Mouse (Mus musculus) lung, adult 2 months (tissue): Measurements from ENCODE around the gene Gm8693. TPM values are rescaled to one million over a fixed set of nuclear protein-coding genes. Genes with fewer than 3 reads are reported as not detected.
"Not testable (repeated sequence)": the region's sequence is repeated elsewhere in the genome, so short reads cannot be mapped to it uniquely, and the experiment has no call there.

Experiments
- DNase-seq: peaks from one replicate; pipeline ENCODE4 v3.0.0; 2022
- H3K4me1 ChIP-seq: fragments of 200-500 bp; 2 replicates; pipeline ENCODE4 v1.6.1; 2011; ENCODE audit warnings: low read length; ENCODE audit not compliant: control insufficient read depth, insufficient read depth
- H3K4me3 ChIP-seq: fragments of 200-500 bp; replicated peaks from 2 replicates; pipeline ENCODE3; 2011; ENCODE audit warnings: low read depth, mild to moderate bottlenecking, control low read depth, low read length; ENCODE audit errors: extremely low read depth
- WGBS: fragments of 180-500 bp; shearing (Covaris S2); methylation state at CpG from one replicate; pipeline ENCODE4 v1.1.7; 2018; 5-methylcytosine and 5-hydroxymethylcytosine counted together
- polyA plus RNA-seq: library from polyadenylated mRNA; depleted of rRNA; stranded (reverse); fragments of >200 nt; gene quantifications from 2 replicates; pipeline ENCODE4 v1.2.3, GENCODE M21; 2012; rRNA removed

Gm8693 gene
- polyA plus RNA-seq, result not detected in 2 replicates

DNA sequence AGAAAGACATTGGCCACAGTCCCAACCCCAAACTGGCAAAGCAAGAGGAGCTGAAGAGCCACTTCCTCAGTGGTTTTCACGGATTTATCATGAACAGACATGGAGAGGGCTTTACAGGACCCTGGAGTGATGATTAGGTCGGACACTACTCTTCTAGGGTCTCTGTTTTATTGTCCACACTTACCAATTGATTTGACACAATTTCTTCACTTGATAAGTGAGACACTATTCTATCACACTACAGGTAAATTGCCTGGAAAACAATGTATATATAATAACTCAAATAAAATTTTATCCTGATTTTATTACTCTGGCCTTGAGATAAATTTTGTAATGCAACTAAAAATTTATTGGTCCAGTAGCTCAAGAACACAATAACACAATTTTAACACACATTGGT lies at the start of gene Gm8693:
Gene Gm8693, minus strand, starts transcription at position 101 of the 400 bp plus-strand sequence.
- H3K4me3 ChIP-seq, H3K4me1 ChIP-seq, DNase-seq: not testable (repeated sequence)
- WGBS, result no CpG with 5 or more reads among the region's 2 CpGs

DNA sequence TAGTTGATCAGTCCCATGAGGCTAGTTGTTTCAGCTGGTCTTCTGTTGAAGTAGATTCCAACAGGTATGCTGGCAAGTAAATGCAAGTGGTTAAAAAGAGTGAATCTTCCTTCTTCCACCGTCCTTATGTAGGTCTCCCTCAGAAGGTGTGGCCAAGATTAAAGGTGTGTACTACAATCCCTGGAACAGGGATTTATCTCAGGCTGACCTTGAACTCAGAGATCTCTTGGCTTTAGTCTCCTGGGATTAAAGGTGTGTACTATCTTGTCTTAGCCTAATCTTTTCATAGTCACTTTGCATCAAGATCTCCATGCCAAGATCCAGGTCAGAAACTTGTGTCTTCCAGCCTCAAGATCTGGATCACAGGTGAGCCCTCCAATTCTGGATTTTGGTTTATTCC lies 27.5 kb upstream of the Gm8693 start, which contains the start of gene Gm4567:
Gene Gm4567, minus strand, starts transcription at position 101 of the 400 bp plus-strand sequence.
- not testable (repeated sequence) for DNase-seq, H3K4me1 ChIP-seq, H3K4me3 ChIP-seq
- no CpG with 5 or more reads among the region's 1 CpGs for WGBS

DNA sequence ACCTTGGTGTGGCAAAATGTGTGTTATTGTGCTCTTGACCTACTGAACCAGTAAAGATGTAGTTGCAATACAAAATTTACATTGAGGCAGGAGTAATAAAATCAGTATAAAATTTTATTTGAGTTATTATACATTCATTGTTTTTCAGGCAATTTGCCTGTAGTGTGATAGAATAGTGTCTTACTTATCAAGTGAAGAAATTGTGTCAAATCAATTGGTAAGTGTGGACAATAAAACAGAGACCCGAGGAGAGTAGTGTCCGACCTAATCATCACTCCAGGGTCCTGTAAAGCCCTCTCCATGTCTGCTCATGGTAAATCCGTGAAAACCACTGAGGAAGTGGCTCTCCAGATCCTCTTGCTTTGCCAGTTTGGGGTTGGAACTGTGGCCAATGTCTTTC lies 34.4 kb downstream of the Gm8693 start, which contains the start of gene Vmn1r155:
Gene Vmn1r155, plus strand, starts transcription at position 301 of the 400 bp plus-strand sequence.
- not testable (repeated sequence) for H3K4me1 ChIP-seq, H3K4me3 ChIP-seq, DNase-seq
- no CpG with 5 or more reads among the region's 3 CpGs for WGBS

Other genes starting within 250 kb of the Gm8693 start
- gene Gm10665, start 228.2 kb downstream of the Gm8693 start, polyA plus RNA-seq, result not detected in 2 replicates
- gene Vmn1r151, start 192.6 kb downstream of the Gm8693 start, polyA plus RNA-seq, result not detected in 2 replicates
- gene Vmn1r152, start 169.3 kb downstream of the Gm8693 start, polyA plus RNA-seq, result not detected in 2 replicates
- gene Gm8677, start 157.4 kb downstream of the Gm8693 start, polyA plus RNA-seq, result not detected in 2 replicates
- gene Gm4201, start 127.0 kb downstream of the Gm8693 start, polyA plus RNA-seq, result not detected in 2 replicates
- gene Gm4565, start 104.2 kb downstream of the Gm8693 start, polyA plus RNA-seq, result not detected in 2 replicates
- not detected in 2 replicates for gene Vmn1r155, start 34.3 kb downstream of the Gm8693 start, polyA plus RNA-seq
- not detected in 2 replicates for gene Gm4567, start 27.4 kb upstream of the Gm8693 start, polyA plus RNA-seq
- not detected in 2 replicates for gene Vmn1r157, start 69.4 kb upstream of the Gm8693 start, polyA plus RNA-seq
- gene Vmn1r158, start 98.5 kb upstream of the Gm8693 start, polyA plus RNA-seq, result not detected in 2 replicates
- not detected in 2 replicates for gene Vmn1r159, start 151.3 kb upstream of the Gm8693 start, polyA plus RNA-seq
- not detected in 2 replicates for gene Vmn1r160, start 178.9 kb upstream of the Gm8693 start, polyA plus RNA-seq